Mouse (Mus musculus): ENCODE results near the gene Clybl.

Clybl gene

DNA sequence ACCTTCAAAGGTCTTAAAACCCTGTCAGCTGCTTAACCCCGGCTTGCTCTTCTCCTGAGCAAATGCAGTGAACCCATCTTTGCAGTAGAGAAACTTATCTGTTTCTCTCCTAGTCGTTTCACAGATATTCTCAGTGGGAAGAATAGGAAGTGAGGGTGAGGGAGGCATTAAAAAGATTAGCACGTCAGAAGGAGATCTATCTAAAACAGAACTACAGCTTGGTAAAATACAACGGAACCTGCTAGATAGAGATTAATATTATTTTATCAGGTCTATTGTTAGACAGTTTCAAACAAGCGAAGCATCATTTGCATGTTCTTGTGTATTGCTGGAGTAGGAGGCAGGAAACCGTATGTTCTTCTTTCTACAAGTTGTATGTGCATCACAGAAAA, 42.6 kb downstream of the Clybl start:
- Histone ChIP-seq H3K27me3 (ENCODE audit: control insufficient read depth, insufficient read depth, low read length, poor library complexity, severe bottlenecking) (no peaks in the 10 kb centered on the region), H3K36me3 (ENCODE audit: control insufficient read depth, insufficient read depth, low read length, poor library complexity, severe bottlenecking) (no peaks in the 10 kb centered on the region)
- DNase-seq (ENCODE audit: low read depth, low spot score), result no peak

DNA sequence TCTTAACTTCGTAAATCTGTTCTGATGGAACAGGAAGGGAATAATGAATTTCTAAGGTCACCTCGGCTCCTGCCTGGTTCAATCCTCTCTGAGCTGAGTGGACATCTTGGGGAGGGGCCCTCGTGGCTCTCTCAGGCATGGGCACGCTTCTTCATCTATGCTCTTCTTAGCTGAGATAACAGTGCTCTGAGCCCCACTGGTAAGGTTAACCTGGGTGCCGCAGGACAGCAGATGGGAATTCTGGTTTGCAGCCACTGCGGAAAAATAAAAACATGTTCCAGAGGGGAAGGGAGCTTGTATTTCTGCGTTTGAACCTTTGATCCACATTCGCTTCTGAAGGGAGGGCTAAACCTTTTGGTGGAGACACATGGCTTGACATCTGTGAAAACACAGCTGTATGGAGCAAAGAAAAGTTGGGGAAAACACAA, 43.0 kb downstream of the Clybl start:
- no peaks in the 10 kb centered on the region for H3K36me3 ChIP-seq (ENCODE audit: control insufficient read depth, insufficient read depth, low read length, poor library complexity, severe bottlenecking)
- no peak for DNase-seq (ENCODE audit: low read depth, low spot score)
- no peaks in the 10 kb centered on the region for H3K27me3 ChIP-seq (ENCODE audit: control insufficient read depth, insufficient read depth, low read length, poor library complexity, severe bottlenecking)

DNA sequence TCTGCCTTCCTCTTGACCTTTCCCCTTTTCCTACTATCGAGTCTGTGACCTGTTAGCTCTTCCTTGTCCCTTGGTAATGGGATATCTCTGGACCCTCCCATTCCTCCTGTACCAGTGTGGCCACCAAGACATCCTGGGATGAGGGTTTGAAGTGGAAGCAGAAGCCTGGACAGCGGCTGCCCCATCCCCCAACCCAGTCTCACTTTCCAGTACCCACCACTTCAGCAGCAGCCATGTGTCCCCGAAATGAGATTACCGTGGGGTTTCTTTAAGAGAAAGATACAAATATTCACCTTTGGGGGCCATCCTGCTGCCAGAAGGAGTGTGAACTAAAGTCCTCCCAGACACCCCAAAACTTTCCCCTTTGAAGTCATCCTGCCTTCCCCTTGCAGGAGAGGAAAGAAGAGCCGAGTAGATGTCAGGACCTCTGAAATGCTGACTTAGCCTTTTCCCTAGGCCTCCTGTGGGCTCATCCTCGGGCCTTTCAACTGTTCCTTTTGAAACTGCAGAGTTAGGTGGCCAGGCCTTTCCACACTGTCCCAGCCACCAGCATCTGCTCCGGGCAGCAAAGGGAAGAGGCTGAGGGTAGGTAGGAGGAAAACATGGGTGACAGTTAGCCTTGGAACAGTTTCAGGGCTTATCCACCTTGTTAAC, 44.1 kb downstream of the Clybl start:
- H3K36me3 ChIP-seq (ENCODE audit: control insufficient read depth, insufficient read depth, low read length, poor library complexity, severe bottlenecking), result no peaks in the 10 kb centered on the region
- no peaks in the 10 kb centered on the region for H3K27me3 ChIP-seq (ENCODE audit: control insufficient read depth, insufficient read depth, low read length, poor library complexity, severe bottlenecking)

DNA sequence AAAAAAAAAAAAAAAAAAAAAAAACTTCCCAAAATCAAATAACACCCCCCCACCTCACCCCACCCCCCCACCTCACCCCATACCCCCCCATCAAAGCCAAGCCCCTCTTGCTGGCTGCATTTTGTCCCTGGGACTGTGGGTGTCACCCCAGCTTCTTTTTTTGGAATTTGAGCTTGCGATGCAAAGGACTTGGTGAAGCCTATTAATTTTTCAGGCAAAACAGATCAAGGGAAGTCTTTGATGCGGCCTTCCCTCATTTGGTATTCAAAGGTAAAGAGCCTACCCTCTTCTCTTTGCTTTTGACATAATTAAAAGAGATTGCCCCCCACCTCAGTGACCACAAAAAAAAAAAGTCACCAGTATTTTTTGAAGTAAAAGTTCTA, 44.6 kb downstream of the Clybl start:
- no peak for DNase-seq (ENCODE audit: low read depth, low spot score)

More for the DNA sequence above, 44.1 kb downstream of the Clybl start:
- DNase-seq (ENCODE audit: low read depth, low spot score), result no peak

GRCm38 (mm10) chr14:122226666-122227453, 45.4 kb downstream of the Clybl start:
- no peaks in the 10 kb centered on the region for H3K27me3 ChIP-seq (ENCODE audit: control insufficient read depth, insufficient read depth, low read length, poor library complexity, severe bottlenecking)
- no peaks in the 10 kb centered on the region for H3K36me3 ChIP-seq (ENCODE audit: control insufficient read depth, insufficient read depth, low read length, poor library complexity, severe bottlenecking)
- no peak for DNase-seq (ENCODE audit: low read depth, low spot score)

More for the DNA sequence above, 44.6 kb downstream of the Clybl start:
- Histone ChIP-seq H3K36me3 (ENCODE audit: control insufficient read depth, insufficient read depth, low read length, poor library complexity, severe bottlenecking) (no peaks in the 10 kb centered on the region), H3K27me3 (ENCODE audit: control insufficient read depth, insufficient read depth, low read length, poor library complexity, severe bottlenecking) (no peaks in the 10 kb centered on the region)

DNA sequence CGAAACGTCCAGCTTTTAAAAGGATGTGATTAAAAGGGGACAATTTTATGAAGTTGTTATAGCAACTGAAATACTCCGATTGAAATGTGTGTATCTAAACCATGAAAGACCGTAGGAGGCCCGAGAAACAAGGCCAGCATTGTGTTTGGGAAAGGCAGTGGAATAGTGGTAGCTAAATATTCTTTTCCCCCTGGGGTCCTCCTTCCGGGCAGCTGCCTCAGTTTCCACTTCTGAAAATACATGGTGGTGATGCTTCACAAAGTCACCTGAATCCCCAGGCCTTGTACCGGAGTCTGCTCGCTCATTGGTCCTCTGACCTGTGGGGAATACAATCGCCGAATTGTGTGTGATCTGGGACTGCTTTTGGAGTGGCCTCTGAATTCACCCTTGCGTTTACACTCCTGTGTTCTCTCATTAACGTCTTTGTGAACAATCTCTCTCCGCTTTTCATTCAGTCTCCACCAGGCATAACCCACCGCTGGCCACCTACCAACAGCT, 46.0 kb downstream of the Clybl start:
- no peaks in the 10 kb centered on the region for H3K36me3 ChIP-seq (ENCODE audit: control insufficient read depth, insufficient read depth, low read length, poor library complexity, severe bottlenecking)
- no peaks in the 10 kb centered on the region for H3K27me3 ChIP-seq (ENCODE audit: control insufficient read depth, insufficient read depth, low read length, poor library complexity, severe bottlenecking)
- no peak for DNase-seq (ENCODE audit: low read depth, low spot score)

GRCm38 (mm10) chr14:122228816-122229551, 47.5 kb downstream of the Clybl start:
- Histone ChIP-seq H3K36me3 (ENCODE audit: control insufficient read depth, insufficient read depth, low read length, poor library complexity, severe bottlenecking) (no peaks in the 10 kb centered on the region), H3K27me3 (ENCODE audit: control insufficient read depth, insufficient read depth, low read length, poor library complexity, severe bottlenecking) (no peaks in the 10 kb centered on the region)
- DNase-seq (ENCODE audit: low read depth, low spot score), result no peak

DNA sequence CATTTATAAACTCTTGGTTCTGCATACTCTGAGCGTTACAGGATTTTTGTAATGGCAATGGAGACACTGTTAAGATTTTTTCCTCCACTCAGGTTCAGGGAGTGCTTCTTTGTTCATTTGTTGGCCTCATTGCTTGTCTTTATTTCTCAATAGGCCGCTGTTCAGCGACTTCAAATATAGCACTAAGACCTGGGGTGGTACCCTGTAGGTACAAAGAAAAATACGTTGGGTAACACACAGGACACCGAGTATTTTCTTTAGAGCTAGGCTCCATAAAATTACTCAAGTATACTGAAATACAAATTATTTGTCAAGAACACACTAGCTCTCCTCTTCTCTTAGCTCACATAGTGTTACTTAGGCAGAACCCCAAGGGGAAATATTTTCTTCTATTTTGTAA, 48.5 kb downstream of the Clybl start:
- Histone ChIP-seq H3K36me3 (ENCODE audit: control insufficient read depth, insufficient read depth, low read length, poor library complexity, severe bottlenecking) (no peaks in the 10 kb centered on the region), H3K27me3 (ENCODE audit: control insufficient read depth, insufficient read depth, low read length, poor library complexity, severe bottlenecking) (no peaks in the 10 kb centered on the region)
- no peak for DNase-seq (ENCODE audit: low read depth, low spot score)

GRCm38 (mm10) chr14:122230621-122231025, 49.1 kb downstream of the Clybl start:
- no peaks in the 10 kb centered on the region for H3K36me3 ChIP-seq (ENCODE audit: control insufficient read depth, insufficient read depth, low read length, poor library complexity, severe bottlenecking)
- no peak for DNase-seq (ENCODE audit: low read depth, low spot score)
- H3K27me3 ChIP-seq (ENCODE audit: control insufficient read depth, insufficient read depth, low read length, poor library complexity, severe bottlenecking), result no peaks in the 10 kb centered on the region

DNA sequence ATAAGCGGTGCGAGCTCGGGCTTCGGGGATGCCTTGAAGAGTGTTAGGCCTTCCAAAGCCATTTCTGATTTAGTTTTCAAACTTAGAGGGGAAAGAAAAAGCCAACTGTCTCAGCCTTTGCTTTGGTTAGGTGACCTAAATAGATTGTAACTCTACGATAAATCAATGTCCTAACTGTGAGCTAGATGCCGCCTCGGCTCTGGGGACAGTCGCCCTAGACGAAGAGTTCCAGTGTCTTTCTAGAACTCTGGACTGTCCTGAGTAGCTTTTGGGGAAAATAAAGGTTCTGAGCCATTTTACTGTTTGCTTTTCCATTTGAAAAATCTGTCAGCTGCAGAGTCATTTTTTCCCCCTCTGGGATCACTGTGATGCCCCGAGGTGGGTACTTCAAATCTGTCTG, 49.6 kb downstream of the Clybl start:
- H3K36me3 ChIP-seq (ENCODE audit: control insufficient read depth, insufficient read depth, low read length, poor library complexity, severe bottlenecking), result no peaks in the 10 kb centered on the region
- no peak for DNase-seq (ENCODE audit: low read depth, low spot score)
- H3K27me3 ChIP-seq (ENCODE audit: control insufficient read depth, insufficient read depth, low read length, poor library complexity, severe bottlenecking), result no peaks in the 10 kb centered on the region

DNA sequence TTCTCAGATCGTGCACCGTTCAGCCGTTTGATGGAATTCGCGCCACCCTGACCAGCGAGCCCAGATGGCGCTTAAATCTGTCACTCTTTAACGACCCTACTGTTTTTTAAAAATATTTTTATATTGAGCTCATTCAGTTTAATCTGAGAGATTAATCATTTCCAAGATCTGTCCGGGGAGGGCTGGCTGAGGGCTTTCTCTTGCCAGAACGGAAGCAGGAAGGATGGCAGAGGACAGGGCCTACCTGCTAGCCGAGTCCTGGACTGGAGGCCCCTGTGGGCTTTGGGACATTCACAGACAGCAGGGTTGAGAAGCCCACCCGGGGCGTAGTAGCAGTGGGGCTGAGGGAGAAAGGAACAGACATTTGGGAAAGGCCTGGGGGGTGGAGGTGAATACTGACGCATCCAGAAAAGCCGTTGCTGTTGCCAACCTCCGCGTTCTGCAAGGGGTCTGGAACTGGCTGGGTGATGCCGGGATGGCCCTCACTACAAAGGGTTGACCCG, 51.8 kb downstream of the Clybl start:
- no peak for DNase-seq (ENCODE audit: low read depth, low spot score)
- Histone ChIP-seq H3K36me3 (ENCODE audit: control insufficient read depth, insufficient read depth, low read length, poor library complexity, severe bottlenecking) (no peaks in the 10 kb centered on the region), H3K27me3 (ENCODE audit: control insufficient read depth, insufficient read depth, low read length, poor library complexity, severe bottlenecking) (no peaks in the 10 kb centered on the region)

- DNase-seq (ENCODE audit: low read depth, low spot score), result no peak
- Histone ChIP-seq H3K36me3 (ENCODE audit: control insufficient read depth, insufficient read depth, low read length, poor library complexity, severe bottlenecking) (no peaks in the 10 kb centered on the region), H3K27me3 (ENCODE audit: control insufficient read depth, insufficient read depth, low read length, poor library complexity, severe bottlenecking) (no peaks in the 10 kb centered on the region)
Measured at GRCm38 (mm10) chr14:122243874-122244273, 62.4 kb downstream of the Clybl start.

GRCm38 (mm10) chr14:122246919-122247859, 65.7 kb downstream of the Clybl start:
- DNase-seq (ENCODE audit: low read depth, low spot score), result no peak
- no peaks in the 10 kb centered on the region for H3K27me3 ChIP-seq (ENCODE audit: control insufficient read depth, insufficient read depth, low read length, poor library complexity, severe bottlenecking)
- H3K36me3 ChIP-seq (ENCODE audit: control insufficient read depth, insufficient read depth, low read length, poor library complexity, severe bottlenecking), result no peaks in the 10 kb centered on the region

- DNase-seq (ENCODE audit: low read depth, low spot score), result peak; percentile 45
- H3K36me3 ChIP-seq (ENCODE audit: control insufficient read depth, insufficient read depth, low read length, poor library complexity, severe bottlenecking), result no peaks in the 10 kb centered on the region
Measured at GRCm38 (mm10) chr14:122249123-122249522, 67.6 kb downstream of the Clybl start.

More at GRCm38 (mm10) chr14:122249123-122249522, 67.6 kb downstream of the Clybl start:
- H3K27me3 ChIP-seq (ENCODE audit: control insufficient read depth, insufficient read depth, low read length, poor library complexity, severe bottlenecking), result no peaks in the 10 kb centered on the region
